Mouse (Mus musculus) T-cell, adult 2 months (primary cell): ENCODE results near the gene Cst9.

ENCODE experiments used
- DNase-seq: peaks from one replicate; pipeline ENCODE4 v3.0.0; 2022; ENCODE audit warnings: low spot score

Gene Cst9

GRCm38 (mm10) chr2:148834912-148835311 lies at the start of gene Cst9:
Cst9 (plus strand) TSS chr2:148835147.
- no peak for DNase-seq

GRCm38 (mm10) chr2:148789142-148789541 lies 45.8 kb upstream of the Cst9 start, which contains the start of gene Cst12:
Cst12 (plus strand) TSS chr2:148789361.
- DNase-seq, result no peak

GRCm38 (mm10) chr2:148798485-148798884 lies 36.5 kb upstream of the Cst9 start, which contains the start of gene Cst8:
Cst8 (plus strand) TSS chr2:148798785.
- no peak for DNase-seq

GRCm38 (mm10) chr2:148801491-148801921 lies 33.4 kb upstream of the Cst9 start:
- DNase-seq, result no peak

GRCm38 (mm10) chr2:148806696-148807095 lies 28.3 kb upstream of the Cst9 start:
- no peak for DNase-seq

GRCm38 (mm10) chr2:148819909-148820308 lies 15.0 kb upstream of the Cst9 start, which contains the start of gene Cst13:
Cst13 (plus strand) TSS chr2:148820081.
- no peak for DNase-seq

- no peak for DNase-seq
Measured at GRCm38 (mm10) chr2:148825986-148826385, 9.0 kb upstream of the Cst9 start.

- DNase-seq, result no peak
Measured at GRCm38 (mm10) chr2:148838075-148838777, 3.3 kb downstream of the Cst9 start.

- DNase-seq, result no peak
Measured at GRCm38 (mm10) chr2:148839224-148839623, 4.3 kb downstream of the Cst9 start.

GRCm38 (mm10) chr2:148851116-148851906 lies 16.4 kb downstream of the Cst9 start:
- DNase-seq, result peak; percentile 14

- no peak for DNase-seq
Measured at GRCm38 (mm10) chr2:148856630-148857400, 21.9 kb downstream of the Cst9 start.

- DNase-seq, result no peak
Measured at GRCm38 (mm10) chr2:148857506-148857905, 22.6 kb downstream of the Cst9 start.

- DNase-seq, result no peak
Measured at GRCm38 (mm10) chr2:148860993-148861392, 26.0 kb downstream of the Cst9 start.

- no peak for DNase-seq
Measured at GRCm38 (mm10) chr2:148861693-148862092, 26.7 kb downstream of the Cst9 start.

GRCm38 (mm10) chr2:148864966-148865365 lies 30.0 kb downstream of the Cst9 start, which contains the start of gene 9230104L09Rik:
9230104L09Rik (minus strand) TSS chr2:148865038.
- DNase-seq, result no peak

GRCm38 (mm10) chr2:148868959-148869358 lies 34.0 kb downstream of the Cst9 start:
- DNase-seq, result no peak

GRCm38 (mm10) chr2:148870526-148870925 lies 35.6 kb downstream of the Cst9 start:
- DNase-seq, result no peak

- DNase-seq, result no peak
Measured at GRCm38 (mm10) chr2:148872860-148873259, 37.9 kb downstream of the Cst9 start.

GRCm38 (mm10) chr2:148874224-148874616 lies 39.3 kb downstream of the Cst9 start:
- DNase-seq, result no peak

GRCm38 (mm10) chr2:148874617-148875334 lies 39.8 kb downstream of the Cst9 start:
- no peak for DNase-seq

GRCm38 (mm10) chr2:148875335-148875811 lies 40.4 kb downstream of the Cst9 start, which contains the start of gene Cst3:
Cst3 (minus strand) TSS chr2:148875692.
- DNase-seq, result peak; percentile 83
